Mouse (Mus musculus) left cerebral cortex, adult 18-20 months (tissue): ENCODE results near the gene 2310022A10Rik. TPM values are rescaled to one million over a fixed set of nuclear protein-coding genes. Genes with fewer than 3 reads are reported as not detected.
A peak's percentile ranks its signal among the peaks of the same experiment; 100 is the strongest.
"Not testable (repeated sequence)": the region's sequence is repeated elsewhere in the genome, so short reads cannot be mapped to it uniquely, and the experiment has no call there.

Experiments
- DNase-seq, 2 experiments: peaks; one replicate each; pipeline ENCODE4 v3.0.0; 2021 to 2022; ENCODE audit warnings: low spot score in 2 of 2, mixed read lengths in 1 of 2
- total RNA-seq, 2 experiments: library from RNA; stranded (reverse); gene quantifications; 2 replicates each; pipeline ENCODE4 v1.2.3; 2021

The 2310022A10Rik gene
- total RNA-seq, 2 experiments from 2014 or later = 30.5 to 33.0 TPM

DNA sequence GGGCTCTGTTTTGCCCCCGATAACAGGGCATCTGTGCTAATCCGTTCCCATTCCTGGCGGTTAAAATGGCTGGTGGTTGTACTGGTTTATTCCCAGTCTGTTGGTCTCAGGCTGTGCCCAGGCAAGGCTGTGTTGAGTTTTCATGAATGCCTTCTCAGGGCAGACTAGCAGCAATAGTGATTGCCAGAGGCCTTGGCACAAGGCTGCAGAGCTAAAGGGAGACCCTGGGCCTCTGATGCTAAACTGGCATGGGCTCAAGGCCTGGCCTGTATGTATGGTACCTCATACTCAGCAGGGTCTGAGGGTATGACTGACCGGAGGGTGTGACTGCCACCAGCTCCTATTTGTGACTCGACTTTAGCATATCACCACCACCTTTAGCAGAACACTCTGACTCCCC is 57.8 kb downstream of the 2310022A10Rik start:
- DNase-seq = no peak

DNA sequence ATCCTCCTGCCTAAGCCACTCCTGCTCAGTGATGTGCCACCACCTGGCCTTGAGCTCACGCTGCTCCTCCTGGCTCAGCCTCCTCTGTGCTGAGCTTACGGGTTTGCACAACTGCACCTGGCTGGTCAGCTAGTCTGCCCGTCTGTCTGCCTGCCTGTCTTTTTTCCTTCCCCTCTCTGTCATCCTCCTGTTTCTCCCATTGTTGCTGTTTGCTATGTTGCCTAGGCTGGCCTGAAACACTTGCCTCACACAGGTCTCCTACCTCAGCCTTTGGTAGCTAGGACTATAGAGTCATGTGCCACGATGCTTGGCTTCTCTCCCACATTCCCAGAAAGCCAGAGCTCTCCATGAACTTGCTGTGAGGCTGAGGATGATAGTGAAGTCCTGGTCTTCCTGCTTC is 59.9 kb downstream of the 2310022A10Rik start:
- DNase-seq = no peak

DNA sequence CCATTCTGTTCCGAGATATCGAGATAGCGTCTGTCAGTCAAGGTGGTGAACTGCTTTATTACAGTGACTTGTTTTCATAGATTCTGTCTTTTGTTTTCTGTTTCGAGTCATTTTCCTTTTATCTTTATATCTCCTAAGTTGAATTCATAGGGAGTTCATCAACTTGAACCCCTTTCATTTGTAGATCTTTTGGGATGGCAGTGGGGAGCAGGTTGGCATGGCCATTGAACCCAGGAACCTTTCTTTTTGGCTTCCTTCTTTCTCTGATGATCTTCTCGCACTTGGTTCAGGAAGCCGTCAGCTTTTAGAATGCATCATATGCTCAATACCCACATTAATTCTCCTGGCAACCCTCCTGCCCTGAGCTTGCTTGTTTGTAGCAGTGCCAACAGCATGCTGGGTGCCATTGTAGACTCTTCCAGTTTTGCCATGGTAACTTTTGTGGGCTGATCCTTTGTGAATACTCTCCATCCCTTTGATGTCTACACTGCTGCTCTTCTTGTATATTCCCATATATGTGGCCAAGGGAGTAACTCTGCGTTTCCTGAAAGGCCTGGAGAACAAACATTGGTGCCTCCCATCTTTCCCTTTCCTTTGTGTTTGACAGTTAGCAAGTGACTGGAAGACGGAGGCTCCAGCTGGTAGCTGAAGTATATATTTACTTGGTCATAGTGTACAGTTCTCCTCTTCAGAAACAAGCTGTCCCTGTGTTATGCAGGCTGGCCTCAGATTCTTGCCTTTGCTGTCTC is 60.9 kb downstream of the 2310022A10Rik start:
- peak in 1 of 2 experiments; percentile 39 for DNase-seq

GRCm38 (mm10) chr7:27621028-27621427 is 68.0 kb downstream of the 2310022A10Rik start:
- DNase-seq = no peak

DNA sequence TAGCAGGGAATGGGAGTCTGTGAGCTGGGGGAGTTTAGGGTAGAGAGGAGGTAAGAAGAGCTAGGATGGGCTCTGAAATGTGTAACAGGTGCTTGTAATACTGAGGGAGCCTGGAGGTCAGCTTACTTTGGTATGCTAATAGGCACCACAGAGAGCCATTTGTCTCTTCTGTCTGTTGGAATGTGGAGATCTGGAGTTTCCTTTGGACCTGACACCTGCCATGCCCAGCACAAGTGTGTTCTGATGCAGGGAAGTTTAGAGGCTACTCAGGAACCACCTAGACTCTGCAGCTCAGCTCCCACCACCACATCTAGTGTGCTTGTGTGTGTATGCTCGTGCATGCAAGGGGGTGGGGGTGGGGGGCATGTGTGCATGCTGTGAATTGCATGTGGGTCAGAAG is 69.2 kb downstream of the 2310022A10Rik start:
- DNase-seq = no peak

DNA sequence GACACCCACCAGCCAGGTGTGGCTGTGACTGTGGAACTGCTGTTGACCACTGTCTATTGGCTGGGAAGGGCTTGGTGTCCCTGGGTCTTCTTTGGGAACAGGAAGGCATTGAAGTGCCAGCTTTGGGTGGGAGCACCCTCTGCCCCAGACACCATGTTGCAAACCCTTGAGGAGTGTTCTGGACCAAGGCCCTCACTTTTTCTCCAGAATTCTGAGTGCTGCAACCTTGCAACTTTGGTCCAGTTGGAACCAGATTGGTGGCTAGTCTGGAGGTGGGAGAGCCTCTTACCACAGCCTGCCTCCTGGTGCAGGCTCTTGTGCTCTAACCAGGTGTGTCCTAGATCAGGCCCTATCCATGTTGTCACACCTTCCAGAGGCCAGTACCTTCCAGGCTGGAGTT is 71.9 kb downstream of the 2310022A10Rik start:
- DNase-seq = no peak

DNA sequence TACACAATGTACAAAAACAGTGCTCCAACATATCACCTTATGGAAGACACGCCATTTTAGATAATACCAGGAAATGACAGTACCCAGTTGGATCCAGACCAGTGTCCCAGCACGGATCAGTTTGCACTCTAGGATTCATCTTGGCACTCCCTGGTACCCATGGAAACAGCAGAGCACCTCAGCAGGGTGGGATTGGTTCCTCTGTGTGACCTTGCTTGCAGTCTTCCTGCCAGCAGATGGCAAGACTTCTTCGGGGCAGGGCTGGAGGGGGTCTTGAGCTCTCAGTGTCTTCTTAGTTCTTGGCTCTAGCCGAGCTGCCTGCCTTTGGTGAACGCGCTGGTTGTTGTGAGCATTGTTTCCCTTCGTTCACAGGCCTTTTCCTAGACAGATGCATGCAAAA is 74.7 kb downstream of the 2310022A10Rik start:
- DNase-seq = no peak

DNA sequence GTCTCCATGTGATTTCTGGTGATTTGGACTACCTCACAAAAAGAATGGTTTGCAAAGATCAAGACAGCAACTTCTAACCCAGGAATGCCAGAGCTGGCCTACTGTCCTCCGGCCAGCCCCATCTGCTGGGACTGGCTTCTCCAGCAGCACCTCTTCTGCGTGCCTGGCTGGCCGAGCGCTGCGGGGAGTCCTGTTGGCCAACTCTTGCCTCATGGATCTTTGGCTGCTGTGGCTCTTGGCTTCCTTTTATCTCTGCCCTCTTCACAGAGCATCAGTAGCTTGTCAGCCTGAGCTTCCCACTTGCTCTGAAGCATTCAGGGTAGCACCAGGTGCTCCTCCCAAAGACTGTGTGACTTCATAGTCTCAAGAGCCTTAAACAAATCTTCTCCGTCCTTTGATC is 75.2 kb downstream of the 2310022A10Rik start:
- DNase-seq = no peak

DNA sequence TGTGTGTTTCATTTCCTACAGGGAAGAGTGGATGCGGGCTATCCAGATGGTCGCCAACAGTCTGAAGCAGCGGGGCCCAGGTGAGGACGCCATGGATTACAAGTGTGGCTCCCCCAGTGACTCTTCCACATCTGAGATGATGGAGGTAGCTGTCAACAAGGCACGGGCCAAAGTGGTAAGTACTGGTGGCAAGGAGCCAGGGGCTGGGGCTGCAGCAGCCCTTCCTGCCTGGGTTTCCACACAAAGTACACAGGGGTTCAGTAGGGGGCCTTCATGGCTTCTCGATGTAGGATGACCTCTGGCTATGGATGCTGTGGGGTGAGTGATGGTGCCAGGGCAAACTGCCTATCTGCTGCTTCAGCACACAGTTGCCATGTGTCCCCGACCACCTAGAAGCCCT is 75.8 kb downstream of the 2310022A10Rik start:
- DNase-seq = not testable (repeated sequence)

GRCm38 (mm10) chr7:27631439-27631838 is 78.4 kb downstream of the 2310022A10Rik start:
- DNase-seq = no peak

Other genes with a start within 250 kb of the 2310022A10Rik start
- gene Ltbp4, start 215.5 kb upstream of the 2310022A10Rik start, total RNA-seq = 10 to 100 TPM; 42.2 to 46.6 TPM
- 10 to 100 TPM; 27.9 to 33.2 TPM for gene Shkbp1, start 197.2 kb upstream of the 2310022A10Rik start, total RNA-seq
- gene Gm20479, start 195.8 kb upstream of the 2310022A10Rik start, total RNA-seq = not detected
- 100 to 1,000 TPM; 139 to 142 TPM for gene Sptbn4, start 105.5 kb upstream of the 2310022A10Rik start, total RNA-seq
- gene Blvrb, start 105.3 kb upstream of the 2310022A10Rik start, total RNA-seq = 10 to 100 TPM; 20.8 to 21.3 TPM
- 1 to 10 TPM; 3.5 to 3.9 TPM for gene Sertad3, start 79.5 kb upstream of the 2310022A10Rik start, total RNA-seq
- 10 to 100 TPM; 15.3 to 26.9 TPM for gene Sertad1, start 66.3 kb upstream of the 2310022A10Rik start, total RNA-seq
- under 1 TPM; 0.23 to 0.33 TPM for gene Prx, start 53.9 kb upstream of the 2310022A10Rik start, total RNA-seq
- under 1 TPM in 1 of 2 experiments, not detected in 1; 0.14 TPM for gene Hipk4, start 30.0 kb upstream of the 2310022A10Rik start, total RNA-seq
- gene Pld3, start within 50 bp of the 2310022A10Rik start, total RNA-seq = 100 to 1,000 TPM; 750 TPM
- gene Akt2, start 38.3 kb downstream of the 2310022A10Rik start, total RNA-seq = 100 to 1,000 TPM; 103 to 113 TPM
- 10 to 100 TPM; 88.9 to 93.4 TPM for gene Ttc9b, start 100.7 kb downstream of the 2310022A10Rik start, total RNA-seq
- 100 to 1,000 TPM; 192 to 197 TPM for gene Map3k10, start 121.4 kb downstream of the 2310022A10Rik start, total RNA-seq
- 10 to 100 TPM; 10.9 to 11.1 TPM for gene Zfp607b, start 136.1 kb downstream of the 2310022A10Rik start, total RNA-seq
- gene Zfp60, start 178.2 kb downstream of the 2310022A10Rik start, total RNA-seq = 10 to 100 TPM; 35.7 to 36.0 TPM